Mouse (Mus musculus) cerebellum, adult 2 months (tissue): ENCODE results near the gene Cdk5rap1.

ENCODE experiments used
- CTCF ChIP-seq: fragments of 200-500 bp; IDR thresholded peaks from 2 replicates; pipeline ENCODE4 v1.5.1; 2011; ENCODE audit warnings: low read depth, mild to moderate bottlenecking, control low read depth, low read length, moderate library complexity, borderline replicate concordance; ENCODE audit not compliant: insufficient read depth
- POLR2A ChIP-seq: fragments of 200-500 bp; IDR thresholded peaks from 2 replicates; pipeline ENCODE4 v1.6.1; 2011; ENCODE audit warnings: low read length, control low read depth, borderline replicate concordance; ENCODE audit not compliant: insufficient read depth

DNA sequence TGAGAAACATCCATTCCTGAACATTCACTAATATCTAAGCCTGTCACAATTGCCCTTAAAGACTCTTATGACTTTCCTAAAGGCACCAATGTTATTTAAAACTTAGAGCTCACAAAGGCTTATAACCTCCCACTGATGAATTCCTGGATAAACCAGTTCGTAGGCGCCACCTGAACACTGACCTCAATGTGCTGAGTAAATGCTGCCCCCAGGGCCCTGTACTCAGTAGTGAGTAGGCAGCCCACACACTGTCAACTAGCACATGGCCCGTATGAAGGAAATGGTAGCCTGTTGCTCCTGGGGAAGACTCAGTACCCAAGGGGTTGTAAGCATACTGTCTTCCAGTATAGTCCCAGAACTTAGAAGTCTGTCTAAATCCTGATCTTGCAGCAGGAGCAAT is 71.0 kb downstream of the Cdk5rap1 start:
- TF ChIP-seq POLR2A: no peak
- TF ChIP-seq CTCF: no peak
